Mouse (Mus musculus) gastrocnemius, postnatal 10 days (tissue): ENCODE data around the gene Slc12a9. TPM values are rescaled to one million over a fixed set of nuclear protein-coding genes. Genes with fewer than 3 reads are reported as not detected.

Source experiments
- DNase-seq: peaks from one replicate; pipeline ENCODE4 v3.0.0; 2021; ENCODE audit warnings: mixed read lengths
- total RNA-seq, 2 experiments: library from RNA; stranded (reverse); gene quantifications; 2 replicates each; pipeline ENCODE4 v1.2.3; 2021

Slc12a9 gene
- total RNA-seq, 2 experiments from 2014 or later, result 4.2 to 7.4 TPM

DNA sequence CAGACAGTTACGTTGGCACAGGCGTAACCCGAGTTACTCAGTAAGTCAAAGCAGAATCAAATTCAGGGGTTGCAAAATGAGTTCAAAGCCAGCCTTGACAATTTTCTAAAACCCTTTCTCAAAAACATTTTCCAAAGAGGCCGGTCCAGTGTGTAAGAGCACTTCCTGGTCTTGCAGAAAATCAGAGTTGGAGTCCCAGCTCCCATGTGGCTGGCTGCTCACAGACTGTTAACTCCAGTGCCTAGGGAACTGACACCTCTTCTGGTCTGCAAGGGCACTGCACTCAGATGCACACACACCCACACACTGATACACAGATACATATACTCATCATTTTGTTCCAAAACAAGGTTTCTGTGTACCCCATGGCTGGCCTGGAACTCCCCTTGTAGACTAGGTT lies 25.0 kb downstream of the Slc12a9 start:
- DNase-seq, result no peak

DNA sequence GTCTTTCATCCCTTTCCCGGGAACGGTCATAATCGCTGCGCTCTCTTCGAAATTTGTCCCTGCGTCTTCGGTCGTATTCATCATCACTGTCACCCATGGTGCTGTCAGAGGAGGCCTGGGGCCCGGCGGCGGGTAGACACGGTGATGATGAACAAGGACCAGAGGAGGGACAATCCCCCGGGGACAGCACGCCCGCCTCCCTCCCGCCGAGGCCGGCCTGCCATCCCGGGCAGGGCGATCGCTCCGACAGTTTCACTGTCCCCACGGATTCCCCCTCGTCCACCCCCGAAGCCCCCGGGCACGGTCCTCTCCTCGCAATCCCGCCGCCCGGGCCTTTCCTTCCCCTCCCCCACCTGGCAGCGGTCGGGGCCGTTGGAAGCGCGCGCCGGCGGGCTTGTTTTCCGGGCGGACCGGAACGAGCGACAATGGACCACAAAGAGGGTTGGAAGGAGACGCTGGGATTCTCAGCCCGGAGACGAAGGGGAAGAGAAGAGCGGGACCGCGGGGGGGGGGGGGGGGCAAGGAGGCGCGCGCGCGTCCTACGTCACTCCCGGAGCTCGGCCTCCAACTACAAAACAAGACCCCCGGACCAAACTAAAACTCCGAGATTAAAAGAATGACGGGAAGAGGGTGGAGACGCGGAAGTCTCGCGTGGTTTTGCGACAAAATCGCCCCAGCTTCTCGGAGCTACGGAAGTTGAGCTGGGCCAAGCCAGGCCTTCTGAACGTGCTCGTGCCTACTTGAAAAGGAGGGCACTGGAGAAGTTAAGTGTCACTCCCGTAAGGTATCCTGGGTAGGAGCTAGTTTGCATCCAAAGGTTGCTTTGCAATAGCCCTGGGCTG lies 26.1 kb downstream of the Slc12a9 start, which contains the start of gene Srrt:
Srrt (minus strand) TSS at position 604 of the 842 bp plus-strand sequence.
- peak; percentile 89 for DNase-seq

- no peak for DNase-seq
Measured at GRCm38 (mm10) chr5:137306439-137307005, 26.9 kb downstream of the Slc12a9 start.

DNA sequence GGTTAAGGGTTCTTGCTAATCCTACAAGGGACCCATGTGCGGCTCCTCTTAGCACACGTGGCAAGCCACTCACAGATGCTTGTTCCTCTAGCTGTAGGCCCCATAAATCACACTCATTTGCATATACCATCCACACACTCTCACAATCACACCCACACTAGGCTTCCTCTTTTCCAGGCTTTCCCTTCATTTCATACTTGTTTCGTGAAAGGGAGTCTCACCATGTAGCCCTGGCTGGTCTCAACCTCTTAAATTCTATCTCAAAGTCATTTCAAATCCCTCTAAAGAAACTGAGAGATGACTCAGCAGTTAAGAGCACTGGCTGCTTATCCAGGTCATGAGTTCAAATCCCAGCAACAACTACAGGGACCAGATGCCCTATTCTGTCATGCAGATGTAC lies 27.6 kb downstream of the Slc12a9 start:
- no peak for DNase-seq

GRCm38 (mm10) chr5:137304816-137305215 lies 28.6 kb downstream of the Slc12a9 start:
- no peak for DNase-seq

- no peak for DNase-seq
Measured at GRCm38 (mm10) chr5:137304165-137304564, 29.2 kb downstream of the Slc12a9 start.

DNA sequence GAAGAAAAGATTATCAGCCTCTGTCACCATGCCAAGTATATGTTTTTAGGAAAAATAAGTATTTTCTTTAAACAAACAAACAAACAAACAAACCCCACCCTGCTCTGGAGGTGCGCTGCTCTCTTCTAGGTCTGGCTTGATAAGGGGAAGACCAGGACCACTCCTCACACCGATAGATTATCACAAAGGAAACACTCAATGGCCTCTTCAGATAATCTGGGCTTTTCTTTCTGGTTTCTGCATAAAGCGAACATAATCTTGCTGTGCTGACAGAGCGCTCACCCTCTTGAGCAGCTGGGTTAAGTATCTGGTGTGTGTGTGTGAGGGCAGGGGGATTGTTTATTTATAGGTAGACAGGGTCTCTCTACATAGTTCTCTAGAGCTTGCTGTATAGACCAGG lies 29.8 kb downstream of the Slc12a9 start:
- no peak for DNase-seq

- no peak for DNase-seq
Measured at GRCm38 (mm10) chr5:137301253-137301652, 32.1 kb downstream of the Slc12a9 start.

GRCm38 (mm10) chr5:137299240-137299639 lies 34.2 kb downstream of the Slc12a9 start:
- no peak for DNase-seq

DNA sequence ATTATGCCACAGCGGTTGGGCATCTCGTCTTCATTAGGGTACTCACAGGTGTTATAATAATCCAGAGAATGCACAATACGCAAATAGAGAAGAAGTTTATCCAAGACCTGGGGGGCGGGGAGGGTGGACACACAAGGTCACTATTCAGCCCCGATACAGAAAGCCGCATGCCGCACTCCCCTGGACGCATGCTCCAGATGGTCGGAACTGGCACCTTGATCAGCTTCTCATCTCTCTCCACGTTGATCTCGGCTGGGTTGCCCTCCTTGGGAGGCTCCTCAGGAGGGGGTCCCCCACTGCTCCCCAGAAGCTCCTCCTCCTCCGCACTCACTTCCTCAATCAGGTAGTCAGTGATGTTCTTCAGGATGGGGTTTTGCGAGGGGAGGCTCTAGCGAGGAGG lies 36.3 kb downstream of the Slc12a9 start:
- DNase-seq, result no peak

GRCm38 (mm10) chr5:137295712-137296111 lies 37.7 kb downstream of the Slc12a9 start:
- DNase-seq, result no peak

DNA sequence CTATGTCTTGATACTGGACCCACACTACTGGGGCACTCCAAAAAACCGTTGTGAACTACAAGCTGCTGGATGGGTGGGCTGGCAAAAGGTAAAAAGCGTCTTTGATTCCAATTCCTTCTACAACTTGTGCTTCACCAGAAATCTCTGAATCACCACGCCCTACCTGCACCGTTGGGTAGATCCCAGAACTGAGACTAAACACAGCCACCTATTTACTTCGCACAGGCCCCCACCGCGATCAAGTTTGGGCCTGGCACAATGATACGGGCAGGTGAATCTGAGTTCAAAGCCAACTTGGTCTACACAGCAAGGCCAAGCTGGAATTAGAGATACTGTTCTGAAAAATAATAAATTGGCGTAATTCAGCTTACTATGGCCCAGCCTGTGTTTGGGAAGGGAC lies 38.1 kb downstream of the Slc12a9 start:
- no peak for DNase-seq

GRCm38 (mm10) chr5:137294744-137295093 lies 38.7 kb downstream of the Slc12a9 start:
- peak; percentile 35 for DNase-seq

DNA sequence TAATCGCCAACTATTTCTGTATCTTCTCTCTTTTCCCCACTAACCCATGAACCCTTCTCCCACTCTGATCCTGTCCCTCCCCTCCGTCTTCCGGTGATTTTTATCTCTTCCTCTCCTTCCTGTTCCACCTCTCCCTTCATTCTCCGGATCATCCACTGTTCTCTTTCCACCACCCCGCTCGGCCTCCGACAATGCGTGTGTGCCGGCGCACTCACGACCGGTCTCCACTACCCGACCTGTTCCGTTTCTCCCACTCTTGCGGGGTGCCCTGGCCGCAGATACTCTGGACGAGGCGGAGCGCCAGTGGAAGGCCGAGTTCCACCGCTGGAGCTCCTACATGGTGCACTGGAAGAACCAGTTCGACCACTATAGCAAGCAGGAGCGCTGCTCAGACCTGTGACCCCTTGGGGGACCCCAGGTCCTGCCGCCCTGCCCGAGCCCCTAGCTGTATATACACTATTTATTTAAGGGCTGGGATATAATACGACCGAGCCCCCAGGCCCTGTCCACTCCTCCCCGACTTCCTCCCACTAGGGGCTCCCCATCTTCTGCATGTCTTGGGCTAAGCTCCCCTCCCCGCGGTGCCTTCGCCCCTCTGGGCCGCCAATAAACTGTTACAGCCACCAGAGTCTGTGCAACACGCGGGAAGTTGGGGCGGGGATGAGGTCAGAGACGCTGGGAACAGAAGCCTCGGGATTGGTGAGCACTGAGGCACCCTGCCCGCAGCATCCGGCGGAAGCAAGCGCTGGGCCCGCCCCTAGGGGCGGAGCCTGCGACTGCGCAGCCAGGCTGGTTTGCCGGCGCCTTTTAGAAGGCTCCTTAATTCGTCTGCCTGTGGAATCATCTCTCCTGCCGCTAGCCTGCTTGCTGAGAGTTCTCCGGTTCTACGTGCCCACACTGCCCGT lies 39.3 kb downstream of the Slc12a9 start, which contains the start of gene Ufsp1:
Ufsp1 (plus strand) TSS at position 791 of the 905 bp plus-strand sequence.
- peak; percentile 95 for DNase-seq

- peak; percentile 73 for DNase-seq
Measured at GRCm38 (mm10) chr5:137293282-137293681, 40.1 kb downstream of the Slc12a9 start.

GRCm38 (mm10) chr5:137291381-137291926 lies 41.9 kb downstream of the Slc12a9 start:
- no peak for DNase-seq

- DNase-seq, result peak; percentile 71
Measured at GRCm38 (mm10) chr5:137290677-137291076, 42.7 kb downstream of the Slc12a9 start.

DNA sequence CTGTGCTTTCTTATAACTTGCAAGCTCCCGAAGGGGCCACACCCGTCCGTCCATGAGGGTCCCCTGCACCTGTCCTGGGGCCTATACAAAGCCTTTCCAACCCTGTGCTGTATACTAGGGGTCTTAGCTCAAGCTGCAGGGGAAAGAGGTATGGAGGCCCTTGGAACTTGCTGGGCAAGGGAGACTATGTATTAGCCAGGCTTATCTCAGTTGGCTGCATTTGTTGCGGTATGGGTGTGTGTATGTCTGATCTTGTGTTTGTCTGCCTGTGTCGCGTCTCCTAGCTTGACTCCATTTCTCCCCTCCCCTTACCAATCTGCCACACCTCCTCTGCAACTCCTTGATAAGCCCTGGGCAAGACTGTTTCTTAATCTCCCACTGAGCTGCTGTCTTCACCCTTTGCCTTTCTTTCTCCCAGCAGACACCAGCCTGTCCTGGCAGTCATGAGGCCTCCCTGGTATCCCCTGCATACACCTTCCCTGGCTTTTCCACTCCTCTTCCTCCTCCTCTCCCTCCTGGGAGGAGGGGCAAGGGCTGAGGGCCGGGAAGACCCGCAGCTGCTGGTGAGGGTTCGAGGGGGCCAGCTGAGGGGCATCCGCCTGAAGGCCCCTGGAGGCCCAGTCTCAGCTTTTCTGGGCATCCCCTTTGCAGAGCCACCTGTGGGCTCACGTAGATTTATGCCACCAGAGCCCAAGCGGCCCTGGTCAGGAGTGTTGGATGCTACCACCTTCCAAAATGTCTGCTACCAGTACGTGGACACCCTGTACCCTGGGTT lies 43.6 kb downstream of the Slc12a9 start:
- DNase-seq, result no peak

- peak; percentile 55 for DNase-seq
Measured at GRCm38 (mm10) chr5:137288999-137289470, 44.4 kb downstream of the Slc12a9 start.

- peak; percentile 38 for DNase-seq
Measured at GRCm38 (mm10) chr5:137287953-137288743, 45.2 kb downstream of the Slc12a9 start.
